Mouse (Mus musculus) spleen, postnatal 14 days (tissue): ENCODE measurements around the gene Cemip.

Experiments used
- DNase-seq, 2 experiments: peaks; one replicate each; pipeline ENCODE4 v3.0.0; 2021 to 2022; ENCODE audit warnings: low spot score in 2 of 2

Cemip gene

DNA sequence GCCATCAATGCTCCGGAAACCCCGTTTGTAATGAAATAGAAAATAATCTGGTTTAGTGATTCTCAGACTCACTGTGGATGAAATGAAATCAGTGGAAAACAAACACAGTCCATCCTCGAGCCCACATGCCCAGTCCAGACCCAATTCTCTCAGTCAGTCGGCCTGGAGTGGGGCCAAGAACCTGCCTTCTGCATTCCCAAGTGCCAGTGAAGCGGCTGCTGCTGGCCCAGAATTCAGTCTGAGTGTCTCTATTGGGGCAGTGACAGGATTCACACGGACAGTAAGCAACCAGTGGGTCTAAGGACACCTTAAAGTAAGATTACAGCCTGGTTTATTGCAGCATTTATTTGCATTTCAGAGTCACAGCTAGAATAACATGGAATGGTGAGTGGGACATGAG is 10.2 kb upstream of the Cemip start:
- DNase-seq: no peak

DNA sequence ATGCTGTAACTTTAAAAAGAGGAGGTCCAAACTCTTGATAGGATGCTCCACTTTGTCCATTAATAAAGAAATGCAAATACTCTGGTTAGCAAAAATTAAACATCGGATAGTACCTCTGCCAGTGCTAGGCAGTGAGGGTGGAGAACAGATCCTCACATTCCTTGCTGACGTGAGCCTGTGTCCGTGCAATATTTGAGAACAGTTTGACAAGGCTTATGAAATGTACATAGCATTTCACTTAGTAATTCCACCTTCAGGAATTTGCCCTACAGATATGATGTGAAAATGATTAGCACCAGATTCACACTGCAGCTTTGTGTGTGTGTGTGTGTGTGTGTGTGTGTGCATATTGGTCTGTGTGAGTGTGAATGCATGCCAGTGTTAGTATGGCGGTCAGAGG is 4.5 kb upstream of the Cemip start:
- no peak for DNase-seq

DNA sequence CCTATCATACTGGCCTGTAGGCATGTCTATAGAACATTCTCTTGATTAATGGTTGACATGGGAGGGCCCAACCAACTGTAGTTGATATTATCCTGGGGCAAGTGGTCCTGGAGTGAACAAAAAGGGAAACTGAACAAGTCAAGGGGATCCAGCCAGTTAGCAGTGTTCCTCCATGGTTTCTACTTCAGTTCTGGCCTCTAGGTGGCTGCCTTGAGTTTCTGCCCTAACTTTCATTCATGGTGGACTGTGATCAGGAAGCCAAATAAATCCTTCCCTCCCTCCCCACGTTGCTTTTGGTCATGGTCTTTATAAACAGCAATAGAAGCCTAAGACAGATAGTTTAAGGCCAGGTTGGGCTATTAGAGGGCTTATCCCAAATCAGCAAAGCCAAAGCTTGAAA is 3.5 kb upstream of the Cemip start:
- DNase-seq: no peak

- peak; percentile 29 to 54 for DNase-seq
Observed at GRCm38 (mm10) chr7:84088971-84089370, 2.7 kb upstream of the Cemip start.

- DNase-seq: no peak
Observed at GRCm38 (mm10) chr7:84088191-84088590, 1.9 kb upstream of the Cemip start.

DNA sequence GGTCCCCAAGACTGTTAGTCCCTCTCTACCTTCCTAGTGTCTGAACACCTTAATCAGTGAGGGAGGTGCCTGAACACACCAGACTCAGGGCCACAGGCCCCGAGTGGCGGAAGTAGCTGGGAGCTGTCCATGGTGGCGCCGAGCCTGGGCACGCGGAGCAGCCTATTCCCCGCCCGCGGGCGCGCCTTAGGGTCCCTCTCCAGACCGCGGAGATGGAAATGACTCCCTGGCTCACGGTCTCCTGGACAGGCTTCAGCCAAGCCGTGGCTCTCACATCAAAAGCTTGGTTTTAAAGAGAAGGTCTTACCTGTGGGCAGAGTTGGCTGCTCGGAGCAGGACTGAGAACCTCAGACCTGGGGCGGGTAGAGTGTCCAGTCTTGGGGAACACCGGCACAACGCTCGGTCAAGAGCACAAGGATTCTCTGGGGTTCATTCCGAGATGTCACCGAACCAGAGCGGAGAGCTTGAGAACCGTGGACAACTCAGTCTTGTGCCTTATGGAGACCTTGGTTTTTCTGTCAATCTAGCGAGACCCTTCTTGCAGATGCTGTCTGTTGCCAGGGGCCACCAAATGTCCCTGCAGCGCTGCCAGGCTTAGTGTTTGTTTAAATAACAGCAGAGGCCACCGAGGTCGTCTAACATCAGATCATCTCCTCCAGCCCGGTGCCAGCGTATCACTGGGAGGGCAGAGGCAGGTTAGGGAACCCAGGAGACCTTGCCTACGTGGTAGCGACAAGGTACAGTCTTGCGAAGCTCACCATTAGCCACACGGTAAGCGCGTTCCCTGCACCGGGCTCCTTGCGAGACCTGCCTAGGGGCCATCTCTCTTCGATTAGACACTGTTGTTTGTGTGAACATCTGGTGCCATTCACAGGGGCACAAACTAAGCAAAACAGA is 1.0 kb downstream of the Cemip start:
- peak; percentile 9 to 21 for DNase-seq

DNA sequence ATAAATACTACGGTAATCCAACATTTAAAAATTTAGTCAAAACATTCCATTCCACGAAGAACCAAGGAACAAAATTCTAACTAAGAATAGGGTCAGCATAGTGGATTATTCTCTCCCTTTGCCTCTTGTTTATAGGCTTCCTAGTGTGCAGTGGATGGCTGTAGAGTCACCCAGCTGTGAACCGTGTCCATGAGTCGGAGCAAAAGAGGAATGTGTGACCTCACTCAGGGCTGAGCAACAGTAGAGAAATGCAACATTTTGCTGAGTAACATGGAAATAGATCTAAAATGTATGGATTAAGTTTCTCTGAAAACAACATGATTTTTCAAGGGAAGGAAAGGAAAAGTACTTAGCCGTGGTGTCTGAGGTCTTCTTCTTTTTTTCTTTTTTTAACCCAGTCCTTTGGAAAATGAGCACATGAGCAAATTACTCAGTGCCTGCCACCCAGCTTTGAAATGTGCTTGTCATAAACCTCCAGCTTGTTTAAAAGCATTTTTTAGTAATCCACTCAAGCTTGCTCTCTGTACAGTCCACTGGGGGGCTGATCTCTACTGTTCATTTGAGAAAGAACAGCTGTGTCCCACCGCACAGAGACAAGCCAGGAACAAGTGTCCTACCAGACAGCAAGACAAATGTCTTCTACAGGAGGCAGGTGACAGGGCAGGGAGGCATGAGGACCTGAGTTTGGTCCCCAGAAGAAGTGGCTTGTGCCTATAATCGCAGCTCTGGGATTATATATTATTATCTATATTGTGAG is 8.9 kb downstream of the Cemip start:
- no peak for DNase-seq

DNA sequence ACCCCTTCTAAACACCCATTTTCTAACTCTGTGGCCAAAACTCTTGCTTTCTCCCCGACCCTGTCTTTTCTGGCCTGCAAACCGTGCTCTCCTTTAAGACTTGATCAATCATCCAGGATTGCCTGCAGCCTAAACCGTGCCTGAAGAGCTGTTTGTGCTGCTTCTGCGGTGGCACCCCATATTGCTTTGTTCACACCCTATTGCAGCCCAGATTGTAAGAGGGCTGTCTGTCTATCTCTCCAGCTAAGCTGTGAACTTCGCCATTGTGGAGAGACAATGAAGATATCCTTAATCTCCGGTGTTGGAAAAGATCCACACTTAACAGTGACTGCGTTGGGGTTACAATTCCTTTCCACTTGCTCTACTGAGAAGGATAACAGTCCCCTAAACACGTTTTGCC is 12.0 kb downstream of the Cemip start:
- DNase-seq: no peak

DNA sequence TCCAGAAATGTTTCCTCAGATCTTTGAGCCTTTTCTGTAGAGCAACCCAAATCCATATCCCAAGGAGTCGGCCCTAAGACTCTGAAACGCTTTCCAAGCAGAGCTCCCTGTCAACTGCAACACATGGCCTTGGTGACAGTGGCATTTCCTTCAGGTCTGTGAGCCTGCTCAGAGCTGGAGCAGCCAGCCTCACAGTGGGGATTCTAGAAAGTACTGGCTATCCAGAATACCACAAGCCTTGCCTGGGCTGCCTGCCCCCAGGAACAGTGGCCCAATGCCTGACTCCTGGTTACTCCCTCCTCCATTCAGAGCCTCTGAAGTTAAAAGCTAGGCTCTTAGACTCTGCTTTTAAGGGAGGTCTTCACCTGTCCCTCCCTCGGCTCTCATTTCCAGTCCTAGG is 12.4 kb downstream of the Cemip start:
- no peak for DNase-seq

GRCm38 (mm10) chr7:84068931-84069330 is 17.4 kb downstream of the Cemip start:
- DNase-seq: no peak

- no peak for DNase-seq
Observed at GRCm38 (mm10) chr7:84059799-84060198, 26.5 kb downstream of the Cemip start.

- no peak for DNase-seq
Observed at GRCm38 (mm10) chr7:84055961-84056629, 30.2 kb downstream of the Cemip start.

DNA sequence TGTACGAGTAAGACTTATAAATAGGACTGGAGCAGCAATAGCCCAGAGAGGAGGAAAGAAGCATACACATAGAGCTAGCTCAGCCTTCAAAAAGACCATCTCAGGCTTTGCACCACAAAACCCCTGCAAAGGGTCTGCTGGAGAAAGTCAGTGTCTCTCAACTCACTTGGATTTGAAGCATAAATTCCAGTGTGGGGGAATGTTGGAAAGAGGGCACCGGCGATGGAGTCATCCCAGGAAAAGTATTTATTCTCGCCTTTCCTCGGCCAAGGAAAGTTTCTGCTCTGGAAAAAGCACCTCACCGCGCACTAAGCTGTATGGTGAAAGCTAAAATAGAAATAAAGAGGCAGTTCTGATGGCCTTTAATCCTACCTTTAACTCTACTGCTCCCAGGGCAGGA is 32.4 kb downstream of the Cemip start:
- no peak for DNase-seq

GRCm38 (mm10) chr7:84051423-84051822 is 34.9 kb downstream of the Cemip start:
- no peak for DNase-seq

- no peak for DNase-seq
Observed at GRCm38 (mm10) chr7:84045546-84045945, 40.8 kb downstream of the Cemip start.

- DNase-seq: no peak
Observed at GRCm38 (mm10) chr7:84044581-84045290, 41.6 kb downstream of the Cemip start.

- no peak for DNase-seq
Observed at GRCm38 (mm10) chr7:84042726-84043125, 43.6 kb downstream of the Cemip start.

DNA sequence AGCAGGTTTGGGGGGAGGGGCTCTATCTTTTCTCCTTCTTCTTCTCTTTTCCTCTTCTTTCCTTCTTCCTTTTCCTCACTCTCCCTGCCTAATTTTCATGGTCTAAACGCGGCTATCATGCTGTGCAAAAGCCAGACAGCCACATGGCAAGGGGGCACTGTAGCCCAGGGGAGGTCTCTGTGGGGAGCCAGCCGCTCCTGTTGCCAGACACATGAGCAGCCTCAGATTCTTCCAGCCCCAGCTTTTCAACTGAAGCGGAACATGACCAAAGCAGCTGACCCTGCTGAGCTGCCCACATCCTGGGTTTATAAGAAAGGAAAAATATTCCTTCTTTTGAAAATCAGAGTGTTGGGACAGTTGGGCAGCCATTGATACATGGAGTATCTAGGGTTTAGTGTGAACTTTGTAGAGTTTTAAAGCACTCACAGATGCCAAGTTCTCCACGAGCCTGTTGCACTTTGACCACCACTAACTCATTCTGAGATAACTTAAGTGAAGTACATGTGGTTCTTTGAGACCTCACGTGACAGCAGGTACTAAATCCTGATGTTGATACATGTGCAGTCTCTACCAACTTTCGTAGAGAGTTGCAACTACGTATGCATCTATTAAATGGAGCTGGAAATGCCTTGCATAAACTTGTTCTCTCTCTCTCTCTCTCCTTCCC is 46.3 kb downstream of the Cemip start:
- no peak for DNase-seq

GRCm38 (mm10) chr7:84038642-84039041 is 47.7 kb downstream of the Cemip start:
- no peak for DNase-seq

DNA sequence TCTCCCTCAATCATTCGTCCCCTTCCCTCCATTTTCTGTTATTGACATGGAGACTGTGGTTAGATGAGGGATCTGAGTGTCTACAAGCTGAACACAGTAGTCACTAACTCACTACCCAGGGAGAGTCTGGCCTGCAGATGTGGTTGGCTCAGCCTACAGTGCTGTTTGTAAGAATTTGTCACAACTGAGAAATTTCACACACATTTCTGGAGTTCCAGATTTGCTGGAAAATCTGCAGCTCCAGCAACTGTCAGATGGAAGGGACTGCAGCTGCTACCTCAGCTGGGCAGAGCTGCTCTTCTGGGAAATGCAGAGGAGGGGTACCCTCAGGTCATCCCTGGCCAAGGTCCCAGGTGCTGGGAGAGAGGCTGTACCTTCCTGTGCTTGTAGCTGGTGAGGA is 53.5 kb downstream of the Cemip start:
- no peak for DNase-seq

DNA sequence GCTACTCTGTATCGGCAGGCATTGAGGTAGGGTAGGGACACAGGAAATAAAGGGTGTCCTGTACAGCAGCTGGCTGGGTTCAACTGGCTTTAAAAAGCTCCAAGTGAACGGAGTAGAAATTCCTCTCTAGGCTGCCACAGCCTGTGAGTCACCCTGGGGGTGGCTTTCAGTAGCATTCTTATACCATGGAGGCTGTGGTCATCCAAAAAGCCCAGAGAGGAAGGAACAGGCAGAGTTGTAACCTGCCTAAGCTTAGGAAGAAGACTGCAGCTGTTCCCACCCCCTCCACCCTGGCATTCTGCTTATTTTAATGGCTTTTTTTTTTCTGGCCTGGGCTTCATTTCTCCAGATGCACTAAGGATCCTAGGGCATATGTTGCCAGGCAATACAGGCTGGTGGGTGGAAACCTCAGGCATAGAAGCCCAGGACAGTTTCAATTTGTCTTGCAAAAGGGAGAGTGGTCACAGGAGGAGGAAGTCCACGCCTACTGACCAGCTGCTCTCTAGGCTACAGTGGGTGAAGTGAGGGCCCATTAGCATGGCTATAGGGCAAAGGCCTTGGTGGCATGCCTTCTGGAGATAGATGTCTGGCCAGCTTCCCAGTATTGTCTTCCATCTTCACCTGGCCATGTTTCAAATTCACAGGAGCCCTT is 57.1 kb downstream of the Cemip start:
- no peak for DNase-seq
